Mouse (Mus musculus) ES-E14 (cell line): Measurements from ENCODE around the gene App. TPM values are rescaled to one million over a fixed set of nuclear protein-coding genes. Genes with fewer than 3 reads are reported as not detected.

ENCODE experiments used
- DNase-seq: peaks from one replicate; pipeline ENCODE4 v3.0.0-alpha.2; 2013; ENCODE audit warnings: low read depth, low spot score
- H3K27ac ChIP-seq: 2 replicates; pipeline ENCODE4 v1.5.1; 2012; ENCODE audit warnings: low read depth, mild to moderate bottlenecking, low read length, moderate library complexity, mixed read lengths; ENCODE audit not compliant: poor library complexity, insufficient read depth, severe bottlenecking
- H3K36me3 ChIP-seq: 2 replicates; pipeline ENCODE4 v1.6.1; 2012; ENCODE audit warnings: mild to moderate bottlenecking, low read length, moderate library complexity, mixed read lengths; ENCODE audit not compliant: control insufficient read depth, poor library complexity, insufficient read depth, severe bottlenecking
- H3K4me1 ChIP-seq, 2 experiments: fragments of 150-350 bp in 1 of 2; sonication (generic) in 1 of 2; 2 replicates each; pipeline ENCODE4 v1.6.1; 2012; ENCODE audit warnings: low read length in 2 of 2, mild to moderate bottlenecking in 1 of 2, mixed read lengths in 1 of 2; ENCODE audit not compliant: control insufficient read depth in 2 of 2, insufficient read depth in 2 of 2, poor library complexity in 1 of 2
- H3K4me3 ChIP-seq, 2 experiments: fragments of 150-350 bp in 1 of 2; sonication (generic) in 1 of 2; 2 replicates each; pipeline ENCODE4 v1.5.1; 2012; ENCODE audit warnings: low read length in 2 of 2, low read depth in 1 of 2, mild to moderate bottlenecking in 1 of 2, mixed read lengths in 1 of 2; ENCODE audit not compliant: insufficient read depth in 1 of 2, poor library complexity in 1 of 2, severe bottlenecking in 1 of 2
- H3K9ac ChIP-seq: 2 replicates; pipeline ENCODE4 v1.6.1; 2012; ENCODE audit warnings: low read depth, mild to moderate bottlenecking, low read length, mixed read lengths; ENCODE audit not compliant: poor library complexity, insufficient read depth, severe bottlenecking
- H3K9me3 ChIP-seq: fragments of 150-350 bp; sonication (generic); 2 replicates; pipeline ENCODE4 v1.6.1; 2012; ENCODE audit warnings: low read depth, mild to moderate bottlenecking, low read length; ENCODE audit not compliant: control insufficient read depth, insufficient read depth
- CHD2 ChIP-seq: IDR thresholded peaks from 2 replicates; pipeline ENCODE4 v1.6.1; 2014; ENCODE audit warnings: mild to moderate bottlenecking, low read depth, low read length, inconsistent platforms
- HCFC1 ChIP-seq: IDR thresholded peaks from 2 replicates; pipeline ENCODE4 v1.6.1; 2012; ENCODE audit warnings: low read length, inconsistent platforms, borderline replicate concordance; ENCODE audit not compliant: insufficient read depth
- MAFK ChIP-seq: IDR thresholded peaks from 2 replicates; pipeline ENCODE4 v1.6.1; 2014; ENCODE audit warnings: mild to moderate bottlenecking, low read depth, low read length, inconsistent platforms; ENCODE audit not compliant: insufficient read depth
- ZC3H11A ChIP-seq: IDR thresholded peaks from 2 replicates; pipeline ENCODE4 v1.6.1; 2012; ENCODE audit warnings: low read depth, mild to moderate bottlenecking, inconsistent platforms, low read length, borderline replicate concordance
- ZNF384 ChIP-seq: IDR thresholded peaks from 2 replicates; pipeline ENCODE4 v1.6.1; 2012; ENCODE audit warnings: low read depth, low read length, inconsistent platforms
- in situ Hi-C, 2 experiments: fragments of 600-800 bp; cut with MboI; formaldehyde crosslinking; loops; one replicate each; pipeline ENCODE4 v1.15.1; 2025; ENCODE audit warnings: low sequenced_read_pairs in 2 of 2, inconsistent platforms in 1 of 2; ENCODE audit not compliant: unreplicated experiment in 2 of 2
- total RNA-seq: library from RNA; depleted of rRNA; stranded (reverse); fragments of 300-350 nt; gene quantifications from 2 replicates; pipeline ENCODE4 v1.2.3, GENCODE M21; 2012

The App gene
- total RNA-seq, 1 experiment: 52.4 TPM

DNA sequence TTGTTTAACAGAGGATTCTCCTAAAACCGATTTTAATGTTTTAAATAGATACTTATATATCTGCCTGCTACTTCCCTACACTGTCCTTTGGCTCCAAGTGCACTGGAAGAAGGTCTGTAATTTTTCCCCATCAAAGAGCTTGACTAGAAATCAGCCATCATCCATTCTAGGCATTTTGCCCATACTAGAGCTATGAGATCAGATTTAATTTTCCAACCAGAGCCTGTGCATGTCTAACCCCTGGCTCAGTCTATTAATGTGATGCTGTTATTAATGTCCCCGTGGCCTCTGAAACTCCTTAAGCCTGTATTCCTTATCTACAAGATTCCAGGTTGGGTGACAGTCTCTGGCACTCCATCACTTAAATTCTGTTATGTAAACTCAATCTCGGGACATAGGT lies 190.1 kb downstream of the App start:
- in situ Hi-C loops: no loop called here
- TF ChIP-seq CHD2: no peak
- TF ChIP-seq ZNF384: no peak
- no peak for TF ChIP-seq HCFC1
- no peak for TF ChIP-seq MAFK
- no peak for TF ChIP-seq ZC3H11A
- Histone ChIP-seq H3K27ac (no peak overlapping the region), H3K4me1 (no peaks in the 10 kb centered on the region), H3K36me3 (no peaks in the 10 kb centered on the region), H3K9me3 (no peaks in the 10 kb centered on the region), H3K9ac (no peak overlapping the region), H3K4me3 (no peak overlapping the region)
- no peak for DNase-seq

DNA sequence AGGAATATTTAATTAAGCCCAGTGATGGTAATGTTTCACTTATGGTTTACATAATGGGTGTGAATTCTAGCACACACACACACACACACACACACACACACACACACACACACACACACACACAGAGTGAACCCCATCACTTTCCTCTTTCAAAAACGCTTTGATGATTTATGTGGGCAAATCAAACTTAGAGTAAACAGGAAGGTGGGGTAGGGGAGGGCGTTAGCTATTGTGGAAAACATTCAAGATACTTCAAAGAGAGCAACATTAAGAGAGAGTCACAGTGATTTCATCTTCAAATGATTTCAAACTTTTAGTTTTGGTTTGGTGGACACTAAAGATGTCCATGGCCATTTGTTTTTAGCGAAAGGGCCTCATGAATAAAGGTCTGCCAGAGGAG lies 191.0 kb downstream of the App start:
- Histone ChIP-seq H3K27ac (no peak overlapping the region), H3K9ac (no peak overlapping the region), H3K4me1 (no peaks in the 10 kb centered on the region), H3K36me3 (no peaks in the 10 kb centered on the region), H3K4me3 (no peak overlapping the region), H3K9me3 (no peaks in the 10 kb centered on the region)
- in situ Hi-C loops: no loop called here
- TF ChIP-seq CHD2 (no peak), ZC3H11A (no peak), HCFC1 (no peak), ZNF384 (no peak), MAFK (no peak)
- no peak for DNase-seq

DNA sequence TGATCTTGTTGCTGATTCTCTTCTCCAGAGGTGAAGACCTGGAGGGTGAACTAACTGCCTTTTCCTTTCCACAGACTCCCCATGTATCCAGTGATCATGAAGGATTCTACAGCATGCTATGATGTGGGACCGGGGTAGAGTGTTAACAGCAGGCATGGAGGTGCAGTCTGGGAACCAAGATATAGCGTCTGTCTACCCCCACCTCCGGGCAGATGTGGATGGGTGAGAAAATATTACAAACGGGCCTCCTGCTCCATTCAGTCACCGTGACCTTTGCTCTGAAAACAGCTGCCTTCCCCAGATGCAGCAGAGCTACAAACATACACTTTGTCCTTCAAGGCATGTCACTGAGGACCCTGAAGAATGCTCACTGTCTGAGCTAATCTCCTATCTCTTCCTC lies 195.0 kb downstream of the App start:
- Histone ChIP-seq H3K9me3 (no peaks in the 10 kb centered on the region), H3K4me3 (no peak overlapping the region), H3K4me1 (no peaks in the 10 kb centered on the region), H3K27ac (no peak overlapping the region), H3K9ac (no peak overlapping the region), H3K36me3 (no peaks in the 10 kb centered on the region)
- TF ChIP-seq HCFC1 (no peak), ZNF384 (no peak), MAFK (no peak), ZC3H11A (no peak), CHD2 (no peak)
- no peak for DNase-seq
- in situ Hi-C loops: no loop called here

GRCm38 (mm10) chr16:84974176-84974518 lies 199.4 kb downstream of the App start:
- Histone ChIP-seq H3K4me3 (no peak overlapping the region), H3K9me3 (no peaks in the 10 kb centered on the region)
- in situ Hi-C loops: no loop called here

More at GRCm38 (mm10) chr16:84974176-84974518, 199.4 kb downstream of the App start:
- TF ChIP-seq HCFC1 (no peak), CHD2 (no peak), ZNF384 (no peak), ZC3H11A (no peak), MAFK (no peak)
- Histone ChIP-seq H3K4me1 (no peaks in the 10 kb centered on the region), H3K27ac (no peak overlapping the region), H3K36me3 (no peaks in the 10 kb centered on the region), H3K9ac (no peak overlapping the region)
- no peak for DNase-seq
